Mouse (Mus musculus) forebrain, embryonic 10.5 days (tissue): ENCODE results near the gene Med26. TPM values are rescaled to one million over a fixed set of nuclear protein-coding genes. Genes with fewer than 3 reads are reported as not detected.

ENCODE experiments used
- DNase-seq: peaks from one replicate; pipeline ENCODE4 v3.0.0-alpha.2; 2017; ENCODE audit warnings: low spot score; ENCODE audit errors: extremely low spot score
- H3K27ac ChIP-seq: fragments of 300-500 bp; sonication (generic); 2 replicates; pipeline ENCODE4 v1.5.1; 2016; ENCODE audit warnings: mild to moderate bottlenecking
- H3K27me3 ChIP-seq: fragments of 300-500 bp; sonication (generic); 2 replicates; pipeline ENCODE4 v1.6.1; 2016; ENCODE audit warnings: mild to moderate bottlenecking; ENCODE audit not compliant: poor library complexity, severe bottlenecking
- H3K36me3 ChIP-seq: fragments of 300-500 bp; sonication (generic); replicated peaks from 2 replicates; pipeline ENCODE4 v1.6.1; 2016; ENCODE audit warnings: mild to moderate bottlenecking, moderate library complexity
- H3K4me1 ChIP-seq: fragments of 300-500 bp; sonication (generic); 2 replicates; pipeline ENCODE4 v1.6.1; 2016
- H3K4me3 ChIP-seq: fragments of 300-500 bp; sonication (generic); 2 replicates; pipeline ENCODE4 v1.5.1; 2016; ENCODE audit warnings: mild to moderate bottlenecking, moderate library complexity
- H3K9me3 ChIP-seq: fragments of 300-500 bp; sonication (generic); 2 replicates; pipeline ENCODE4 v1.6.1; 2016; ENCODE audit warnings: mild to moderate bottlenecking, moderate library complexity
- WGBS: fragments of 180-500 bp; shearing (Covaris S2); methylation state at CpG from one replicate; pipeline ENCODE4 v1.1.7; 2016; 5-methylcytosine and 5-hydroxymethylcytosine counted together
- polyA plus RNA-seq: library from polyadenylated mRNA; unstranded; fragments of >200 nt; fragmentation: Nextera tagmentation; extraction: Ambion mirVana; gene quantifications from 2 replicates; pipeline ENCODE4 v1.2.1, GENCODE M21; 2016

Med26 gene
- polyA plus RNA-seq, 1 experiment from 2014 or later, result 20.1 TPM

DNA sequence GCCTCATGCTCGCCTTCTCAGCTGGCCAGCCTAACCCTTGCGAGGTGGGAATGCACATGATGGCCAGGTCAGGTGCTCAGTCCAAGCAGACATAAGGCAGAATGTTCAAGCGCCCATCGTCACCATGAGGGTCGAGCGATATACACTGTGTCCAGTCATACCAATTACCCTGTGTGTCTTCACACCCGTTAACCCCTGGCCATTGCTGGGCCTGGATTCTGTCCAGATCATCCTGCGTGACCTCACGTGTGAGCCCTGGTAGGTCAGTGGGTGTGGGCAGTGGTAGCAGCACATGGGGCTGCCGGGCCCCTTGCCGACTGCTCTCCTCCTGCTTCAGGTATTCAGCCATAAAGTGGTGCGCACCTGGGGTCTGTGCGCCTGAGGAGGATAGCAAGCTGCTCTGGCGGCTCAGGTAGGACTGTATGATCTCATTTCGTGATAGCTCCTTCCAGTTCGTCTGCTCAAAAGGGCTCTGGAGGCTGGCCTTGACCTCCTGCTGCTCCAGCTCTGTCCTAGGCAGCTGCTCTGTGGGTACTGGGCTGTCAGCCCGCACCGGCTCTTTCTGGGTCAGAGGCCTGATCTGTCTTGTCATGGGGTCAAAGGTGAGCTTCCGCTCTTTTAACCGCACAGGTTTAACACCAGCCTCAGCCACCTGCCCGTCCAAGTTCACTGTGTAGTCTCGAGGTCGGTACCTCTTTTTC lies 52.5 kb downstream of the Med26 start:
- no peak overlapping the region for H3K27ac ChIP-seq
- no peak overlapping the region for H3K4me3 ChIP-seq
- H3K9me3 ChIP-seq, result no peaks in the 10 kb centered on the region
- H3K36me3 ChIP-seq, result peaks cover 59% of the 10 kb centered on the region
- no peak for DNase-seq
- WGBS, result 87% methylated on average over 23 of the region's 23 CpGs
- H3K27me3 ChIP-seq, result no peaks in the 10 kb centered on the region
- peaks cover 50% of the 10 kb centered on the region for H3K4me1 ChIP-seq

DNA sequence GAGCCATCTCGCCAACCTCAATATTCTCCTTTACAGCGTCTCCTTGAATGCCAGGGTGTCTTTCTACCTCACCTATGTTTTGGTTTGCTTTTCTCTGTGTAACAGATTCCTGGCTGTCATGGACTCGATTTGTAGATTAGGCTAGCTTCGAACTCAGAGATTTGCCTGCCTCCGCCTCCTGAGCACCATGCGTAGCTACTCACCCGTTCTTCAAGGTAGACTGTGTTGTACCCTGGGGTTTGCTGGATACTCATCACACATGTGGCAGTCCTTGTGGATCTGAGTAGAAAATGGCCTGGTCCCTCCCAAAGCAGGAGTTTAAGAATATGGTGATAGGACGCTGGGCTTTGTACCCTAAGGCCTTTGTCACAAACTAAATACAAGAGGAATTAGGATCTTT lies 54.7 kb downstream of the Med26 start:
- Histone ChIP-seq H3K27ac (peak overlapping the region; percentile 88), H3K27me3 (no peaks in the 10 kb centered on the region), H3K36me3 (peaks cover 65% of the 10 kb centered on the region), H3K4me3 (peak overlapping the region; percentile 94), H3K9me3 (no peaks in the 10 kb centered on the region), H3K4me1 (peaks cover 54% of the 10 kb centered on the region)
- DNase-seq, result no peak
- WGBS, result 19% methylated on average over 8 of the region's 8 CpGs

DNA sequence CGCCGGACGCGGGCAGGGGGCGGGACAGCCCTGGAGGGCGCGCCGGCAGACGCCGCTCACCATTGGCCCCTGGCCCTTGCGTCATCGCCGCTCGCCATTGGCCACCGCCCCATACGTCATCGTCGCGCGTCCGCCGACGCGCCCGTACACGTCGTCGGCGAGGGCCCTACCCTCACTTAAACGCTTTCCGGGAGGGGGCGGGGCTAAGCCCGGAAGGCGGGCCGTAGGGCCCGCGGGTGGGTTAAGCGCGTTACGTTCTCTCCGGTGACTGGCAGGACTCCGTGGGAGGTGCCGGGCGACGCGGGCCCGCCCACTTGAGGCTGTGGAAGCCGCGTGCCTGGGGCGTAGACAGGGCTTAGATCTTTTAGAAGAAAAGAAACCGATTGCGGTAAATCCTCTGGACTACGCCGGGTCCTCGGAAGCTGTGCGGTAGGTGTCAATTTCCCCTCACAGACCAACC lies 55.4 kb downstream of the Med26 start:
- peaks cover 54% of the 10 kb centered on the region for H3K4me1 ChIP-seq
- peak overlapping the region; percentile 88 for H3K27ac ChIP-seq
- peaks cover 65% of the 10 kb centered on the region for H3K36me3 ChIP-seq
- no peaks in the 10 kb centered on the region for H3K9me3 ChIP-seq
- H3K4me3 ChIP-seq, result peak overlapping the region; percentile 94
- peak; percentile 99 for DNase-seq
- WGBS, result under 1% methylated on average over 56 of the region's 56 CpGs
- no peaks in the 10 kb centered on the region for H3K27me3 ChIP-seq

DNA sequence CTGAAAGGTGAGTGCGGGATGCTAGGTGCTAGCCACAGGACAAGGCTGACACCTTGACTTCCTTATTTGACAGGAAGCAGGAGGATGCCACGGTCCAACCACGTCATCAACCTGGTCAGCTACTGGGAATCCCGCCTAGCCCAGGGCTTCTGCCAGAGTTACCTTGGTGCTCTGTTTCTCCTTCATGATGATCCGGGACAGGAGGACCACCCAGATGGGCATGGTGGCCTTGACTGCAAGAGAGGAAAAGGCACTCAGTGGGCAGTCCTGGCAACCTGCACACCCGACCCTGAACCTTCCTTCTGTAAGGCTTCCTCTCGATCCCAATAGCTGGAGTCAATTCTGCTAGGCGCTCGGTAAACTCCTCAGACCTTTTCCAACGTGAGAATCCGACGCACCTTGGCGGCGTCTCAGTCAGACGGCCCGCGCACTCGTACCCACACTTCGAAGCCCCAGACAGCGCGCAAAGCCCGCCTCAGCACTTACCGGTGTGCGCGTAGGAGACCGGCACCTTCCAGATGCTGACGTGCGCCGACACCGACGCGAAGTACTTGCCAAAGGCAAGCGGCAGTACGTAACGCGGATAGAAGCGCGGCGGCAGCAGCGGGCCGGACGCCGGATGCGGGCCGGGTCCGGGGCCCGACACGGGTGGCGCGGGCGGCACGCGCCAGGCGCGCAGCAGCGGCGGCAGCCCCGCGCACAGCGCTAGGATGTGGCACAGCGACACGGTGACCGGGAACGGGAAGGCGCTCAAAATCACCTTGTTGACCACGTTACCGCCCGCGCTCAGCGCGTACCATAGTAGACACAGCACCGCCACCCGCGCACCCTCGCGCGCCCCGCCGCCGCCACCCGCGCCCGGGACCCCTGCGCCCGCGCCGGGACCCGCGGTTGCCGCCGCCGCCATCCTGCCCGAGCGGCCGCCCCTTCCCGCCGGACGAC lies 56.1 kb downstream of the Med26 start, which contains the start of gene Slc35e1:
Gene Slc35e1 (minus strand): TSS at position 935 of the 942 bp plus-strand sequence.
- WGBS, result 1% methylated on average over 98 of the region's 98 CpGs
- H3K27me3 ChIP-seq, result no peaks in the 10 kb centered on the region
- peak within 1 kb of the TSS; percentile 88 for H3K27ac ChIP-seq
- H3K4me1 ChIP-seq, result peaks cover 54% of the 10 kb centered on the region
- H3K9me3 ChIP-seq, result no peaks in the 10 kb centered on the region
- H3K36me3 ChIP-seq, result peaks cover 65% of the 10 kb centered on the region
- DNase-seq, result peak; percentile 23
- H3K4me3 ChIP-seq, result peak within 1 kb of the TSS; percentile 94

DNA sequence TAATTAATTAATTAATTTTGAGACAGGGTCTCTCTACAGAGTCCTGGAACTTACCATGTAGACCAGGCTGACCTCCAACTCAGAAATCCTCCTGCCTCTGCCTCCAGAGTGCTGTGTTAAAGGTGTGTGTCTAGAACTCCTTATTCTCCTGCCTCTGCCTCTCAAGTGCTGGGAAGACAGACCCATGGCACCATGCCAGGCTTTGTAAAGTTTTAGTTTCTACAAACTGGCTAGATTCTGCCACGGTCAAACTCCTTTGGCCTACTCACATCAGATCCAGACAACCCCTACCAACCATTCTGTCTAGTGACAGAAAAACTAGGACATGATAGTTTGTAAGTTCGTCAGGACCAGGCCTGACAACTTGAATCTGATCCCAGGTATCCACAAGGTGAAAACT lies 57.1 kb downstream of the Med26 start:
- no peaks in the 10 kb centered on the region for H3K27me3 ChIP-seq
- 88% methylated on average over 2 of the region's 2 CpGs for WGBS
- no peak for DNase-seq
- H3K4me3 ChIP-seq, result peak overlapping the region; percentile 94
- H3K4me1 ChIP-seq, result peaks cover 47% of the 10 kb centered on the region
- no peaks in the 10 kb centered on the region for H3K9me3 ChIP-seq
- no peak overlapping the region for H3K27ac ChIP-seq
- H3K36me3 ChIP-seq, result peaks cover 65% of the 10 kb centered on the region

DNA sequence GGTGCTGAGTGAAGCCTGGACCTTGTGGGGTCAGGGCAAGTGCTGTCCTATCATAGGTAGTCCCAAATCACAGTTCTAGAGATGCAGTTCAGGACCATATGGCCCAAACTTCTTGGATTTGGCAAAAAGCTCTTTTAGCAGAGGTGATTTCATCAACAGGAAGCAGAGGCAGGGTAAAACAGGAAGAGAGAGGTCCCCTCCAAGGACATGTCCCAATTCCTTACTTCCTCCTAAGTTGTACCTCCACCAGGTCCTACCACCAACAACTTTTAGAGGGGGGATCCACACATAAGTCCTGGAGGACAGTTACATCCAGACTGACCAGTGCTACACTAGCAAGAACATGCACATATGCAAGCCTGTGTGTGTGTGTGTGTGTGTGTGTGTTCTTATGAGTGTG lies 61.1 kb downstream of the Med26 start:
- no peak for DNase-seq
- peaks cover 83% of the 10 kb centered on the region for H3K36me3 ChIP-seq
- peaks cover 19% of the 10 kb centered on the region for H3K4me1 ChIP-seq

DNA sequence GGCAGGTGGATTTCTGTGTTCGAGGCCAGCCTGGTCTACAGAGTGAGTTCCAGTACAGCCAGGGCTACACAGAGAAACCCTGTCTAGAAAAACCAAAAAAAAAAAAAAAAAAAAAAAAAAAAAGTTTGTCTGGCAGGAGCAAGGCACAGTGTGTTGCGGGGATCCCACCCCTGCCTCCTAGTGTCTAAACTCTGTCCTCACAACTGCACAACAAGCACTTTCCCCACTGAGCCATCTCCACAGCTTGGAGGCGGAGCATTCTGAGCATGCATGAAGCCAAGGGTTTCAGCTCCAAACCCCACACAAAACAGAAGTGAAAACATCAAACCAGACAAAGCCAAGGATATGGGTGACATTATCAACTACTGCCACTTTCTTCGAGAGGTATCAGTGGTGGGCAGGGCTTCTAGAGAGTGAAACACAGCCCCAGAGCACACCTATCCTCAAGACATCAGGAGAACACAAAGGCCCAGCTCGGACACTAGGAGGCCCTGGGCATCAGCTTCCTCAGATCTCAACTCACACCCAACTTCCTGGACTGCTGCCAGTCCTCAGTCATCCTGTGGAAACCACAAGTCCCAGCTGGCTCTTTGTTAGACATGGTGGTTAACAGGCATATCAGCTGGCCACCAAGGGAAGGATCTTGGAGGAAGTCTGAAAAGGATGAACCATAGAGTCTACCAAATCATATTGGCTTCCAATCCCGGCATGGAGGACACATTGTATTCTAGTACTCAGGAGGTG lies 62.4 kb downstream of the Med26 start:
- H3K9me3 ChIP-seq, result no peaks in the 10 kb centered on the region
- no peak for DNase-seq
- peaks cover 5% of the 10 kb centered on the region for H3K4me1 ChIP-seq
- no peak overlapping the region for H3K27ac ChIP-seq
- H3K4me3 ChIP-seq, result no peak overlapping the region
- 85% methylated on average over 6 of the region's 6 CpGs for WGBS
- peaks cover 96% of the 10 kb centered on the region for H3K36me3 ChIP-seq
- no peaks in the 10 kb centered on the region for H3K27me3 ChIP-seq

More for the DNA sequence above, 61.1 kb downstream of the Med26 start:
- Histone ChIP-seq H3K27me3 (no peaks in the 10 kb centered on the region), H3K9me3 (no peaks in the 10 kb centered on the region), H3K4me3 (no peak overlapping the region), H3K27ac (no peak overlapping the region)

DNA sequence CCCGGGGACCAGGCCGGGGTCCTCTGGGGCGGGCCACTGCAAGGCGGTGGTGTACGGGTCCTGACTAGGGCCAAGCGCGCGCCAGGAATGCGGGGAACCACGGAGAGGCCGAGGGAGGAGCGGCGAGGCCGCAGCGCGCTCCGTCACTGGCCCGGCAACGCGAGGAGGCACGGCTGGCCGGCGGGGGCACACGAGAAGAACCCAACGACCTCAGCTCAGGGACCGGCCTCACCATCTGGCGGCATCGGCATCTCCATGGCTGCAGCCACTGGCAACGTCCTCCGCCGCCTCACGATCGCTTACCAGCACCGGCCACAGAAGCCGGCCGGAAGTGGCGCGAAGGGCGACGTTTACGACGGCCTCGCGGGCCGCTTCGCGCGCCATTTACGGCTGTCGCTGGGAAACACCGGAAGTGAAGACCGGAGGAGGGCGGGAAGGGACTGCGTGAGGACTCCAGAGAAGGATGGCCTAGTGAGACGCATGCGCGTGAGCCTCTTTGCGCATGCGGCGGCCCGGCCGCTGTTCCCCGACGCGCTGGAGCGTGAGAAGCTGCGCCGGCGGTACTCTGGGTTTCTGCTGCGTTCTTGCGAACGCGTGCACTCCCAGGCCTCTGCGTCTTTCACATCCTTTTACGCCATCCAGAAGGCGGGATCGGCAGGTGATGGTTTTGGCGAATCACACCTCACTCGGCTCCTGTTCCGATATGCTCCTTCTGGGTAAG lies 73.1 kb downstream of the Med26 start, which contains the start of gene Cherp:
Gene Cherp (minus strand): TSS at position 401 of the 721 bp plus-strand sequence.
- Histone ChIP-seq H3K4me3 (peak within 1 kb of the TSS; percentile 90), H3K27me3 (no peaks in the 10 kb centered on the region), H3K4me1 (peaks cover 29% of the 10 kb centered on the region), H3K9me3 (no peaks in the 10 kb centered on the region), H3K27ac (peak within 1 kb of the TSS; percentile 95), H3K36me3 (peaks cover 51% of the 10 kb centered on the region)
- peak; percentile 99 for DNase-seq
- under 1% methylated on average over 80 of the region's 80 CpGs for WGBS

DNA sequence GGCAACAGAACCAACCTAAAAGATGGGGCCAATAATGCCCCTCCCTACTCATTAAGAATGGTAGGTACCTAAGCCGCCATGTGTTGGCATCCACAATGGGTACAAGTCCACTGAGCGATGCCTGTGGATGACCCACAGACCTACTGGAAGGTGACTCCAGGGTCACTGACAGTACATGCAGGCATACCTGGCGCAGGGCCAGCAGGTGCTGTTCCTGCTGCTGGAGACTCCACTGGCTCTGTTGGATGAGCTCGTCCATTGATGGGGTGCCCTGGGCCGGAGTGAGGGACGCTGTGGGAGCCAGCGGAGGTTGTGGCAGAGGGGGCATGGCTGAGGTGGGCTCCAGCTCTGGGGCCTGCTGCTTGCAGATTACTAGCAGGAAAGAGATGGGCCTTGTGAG lies 77.4 kb downstream of the Med26 start:
- H3K27ac ChIP-seq, result no peak overlapping the region
- no peak overlapping the region for H3K4me3 ChIP-seq
- no peaks in the 10 kb centered on the region for H3K27me3 ChIP-seq
- H3K36me3 ChIP-seq, result peaks cover 79% of the 10 kb centered on the region
- DNase-seq, result no peak
- H3K9me3 ChIP-seq, result no peaks in the 10 kb centered on the region
- WGBS, result 94% methylated on average over 7 of the region's 7 CpGs
- H3K4me1 ChIP-seq, result peaks cover 17% of the 10 kb centered on the region

DNA sequence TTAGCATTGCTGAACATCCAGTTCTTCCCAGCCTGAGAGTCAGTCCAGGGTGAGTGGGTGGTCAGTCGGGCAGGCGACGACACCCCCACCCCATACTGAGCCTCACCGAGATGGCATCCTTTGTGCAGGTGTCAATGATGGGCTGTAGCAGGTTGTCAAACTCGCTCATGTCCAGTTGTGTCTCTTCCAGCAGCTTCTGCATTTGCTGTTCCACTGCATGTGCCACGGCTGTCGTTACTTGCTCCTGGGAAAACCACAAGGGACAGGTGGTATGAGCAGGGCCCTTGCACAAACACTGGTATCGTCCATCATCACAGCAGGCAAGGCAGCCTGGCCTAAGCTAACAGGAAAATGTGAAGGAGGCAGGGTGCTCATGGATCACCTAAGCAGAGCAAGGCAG lies 78.1 kb downstream of the Med26 start:
- no peaks in the 10 kb centered on the region for H3K9me3 ChIP-seq
- H3K27me3 ChIP-seq, result no peaks in the 10 kb centered on the region
- no peak overlapping the region for H3K27ac ChIP-seq
- H3K36me3 ChIP-seq, result peaks cover 86% of the 10 kb centered on the region
- no peak overlapping the region for H3K4me3 ChIP-seq
- 94% methylated on average over 8 of the region's 8 CpGs for WGBS
- H3K4me1 ChIP-seq, result peaks cover 16% of the 10 kb centered on the region
- no peak for DNase-seq

DNA sequence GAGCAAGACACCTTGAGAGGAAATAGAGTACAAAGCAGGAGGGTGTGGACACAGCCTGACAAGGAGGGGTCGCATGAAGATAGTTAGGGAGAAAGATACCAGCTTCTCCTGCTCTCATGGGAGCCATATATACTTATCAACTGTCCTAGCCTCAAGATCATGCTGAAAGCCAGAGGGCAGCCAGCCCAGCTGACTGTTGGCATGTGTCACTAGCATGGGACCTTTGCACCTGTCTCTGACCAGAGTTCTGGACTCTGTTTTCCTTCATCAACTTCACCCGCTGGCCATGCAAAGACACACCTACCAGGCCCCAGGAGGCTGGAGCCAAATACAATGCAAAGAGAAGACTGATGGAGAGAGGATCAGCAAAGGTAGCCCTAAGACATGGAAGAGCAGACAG lies 78.8 kb downstream of the Med26 start:
- Histone ChIP-seq H3K27ac (no peak overlapping the region), H3K4me3 (no peak overlapping the region), H3K4me1 (peaks cover 14% of the 10 kb centered on the region), H3K27me3 (no peaks in the 10 kb centered on the region), H3K9me3 (no peaks in the 10 kb centered on the region), H3K36me3 (peaks cover 94% of the 10 kb centered on the region)
- WGBS, result 84% methylated on average over 2 of the region's 2 CpGs
- no peak for DNase-seq

DNA sequence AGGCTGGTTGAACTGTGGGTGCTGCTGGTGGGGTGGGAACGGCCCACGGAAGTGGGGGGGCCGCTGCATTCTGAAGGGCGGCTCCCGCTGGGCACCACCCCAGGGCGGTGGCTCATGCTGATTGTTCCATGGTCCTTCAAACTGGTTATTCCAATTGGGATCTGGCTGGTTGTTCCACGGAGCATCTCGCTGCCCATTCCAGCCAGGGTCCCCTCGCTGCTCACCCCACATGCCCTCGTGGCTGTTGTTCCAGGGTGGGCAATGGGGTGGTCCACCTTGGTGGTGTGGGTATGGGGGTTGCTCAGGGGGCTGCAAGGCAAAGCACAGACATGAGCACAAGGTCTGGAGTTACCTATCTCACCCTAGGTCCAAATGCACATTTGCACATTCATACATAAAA lies 83.9 kb downstream of the Med26 start:
- Histone ChIP-seq H3K27me3 (no peaks in the 10 kb centered on the region), H3K9me3 (no peaks in the 10 kb centered on the region), H3K27ac (no peak overlapping the region), H3K4me1 (no peaks in the 10 kb centered on the region), H3K4me3 (no peak overlapping the region), H3K36me3 (peaks cover 100% of the 10 kb centered on the region)
- DNase-seq, result no peak
- 95% methylated on average over 10 of the region's 10 CpGs for WGBS
